Mouse (Mus musculus) gastrocnemius, adult 18-20 months (tissue): ENCODE measurements around the gene Mrpl33. TPM values are rescaled to one million over a fixed set of nuclear protein-coding genes. Genes with fewer than 3 reads are reported as not detected.

Experiments
- DNase-seq: peaks from one replicate; pipeline ENCODE4 v3.0.0; 2021; ENCODE audit warnings: low spot score
- microRNA-seq: library from miRNA; unstranded; fragments of <30 nt; microRNA quantifications from one replicate; pipeline ENCODE4 v1.2.0, GENCODE M21; 2021
- total RNA-seq, 2 experiments: library from RNA; stranded (reverse); gene quantifications; 2 replicates each; pipeline ENCODE4 v1.2.3; 2021

Mrpl33 gene
- total RNA-seq, 2 experiments from 2014 or later, result 269 to 270 TPM

- peak; percentile 94 for DNase-seq
Measured at GRCm38 (mm10) chr5:31697644-31698296, 101.0 kb downstream of the Mrpl33 start, which contains the start of gene Babam2. Babam2 (plus strand) TSS chr5:31697684.

- peak; percentile 88 for DNase-seq
Measured at GRCm38 (mm10) chr5:31698297-31698726, 101.6 kb downstream of the Mrpl33 start.

GRCm38 (mm10) chr5:31698931-31699330, 102.2 kb downstream of the Mrpl33 start:
- no peak for DNase-seq

GRCm38 (mm10) chr5:31699397-31699796, 102.7 kb downstream of the Mrpl33 start:
- no peak for DNase-seq

GRCm38 (mm10) chr5:31704971-31705370, 108.2 kb downstream of the Mrpl33 start:
- DNase-seq, result no peak

- DNase-seq, result no peak
Measured at GRCm38 (mm10) chr5:31706826-31707225, 110.1 kb downstream of the Mrpl33 start.

GRCm38 (mm10) chr5:31709389-31709788, 112.7 kb downstream of the Mrpl33 start:
- DNase-seq, result no peak

GRCm38 (mm10) chr5:31713280-31713711, 116.6 kb downstream of the Mrpl33 start:
- no peak for DNase-seq

GRCm38 (mm10) chr5:31713841-31714264, 117.1 kb downstream of the Mrpl33 start:
- no peak for DNase-seq

Small RNAs within 50 kb of the gene (microRNA-seq; reads per million reads assigned to microRNA genes)
- gene Mir3473e, result not detected

Other genes with a start within 250 kb of the Mrpl33 start
- 10 to 100 TPM; 10.5 to 14.0 TPM for gene Zfp512, start 144.5 kb upstream of the Mrpl33 start, total RNA-seq
- gene 4930548H24Rik, start 111.2 kb upstream of the Mrpl33 start, total RNA-seq, result not detected
- gene Gpn1, start 102.2 kb upstream of the Mrpl33 start, total RNA-seq, result 10 to 100 TPM; 18.6 to 19.2 TPM
- gene Slc4a1ap, start 69.9 kb upstream of the Mrpl33 start, total RNA-seq, result 10 to 100 TPM; 21.4 to 24.2 TPM
- gene Supt7l, start 69.1 kb upstream of the Mrpl33 start, total RNA-seq, result 10 to 100 TPM; 12.1 to 12.5 TPM
- 1 to 10 TPM; 4.4 to 4.6 TPM for gene Rbks, start 100.7 kb downstream of the Mrpl33 start, total RNA-seq
- gene Babam2, start 100.7 kb downstream of the Mrpl33 start, total RNA-seq, result 10 to 100 TPM; 33.3 to 33.8 TPM